Mouse (Mus musculus) cortical plate, adult 2 months (tissue): ENCODE measurements around the gene Prkrip1.

Experiments used
- CTCF ChIP-seq: fragments of 200-500 bp; IDR thresholded peaks from 2 replicates; pipeline ENCODE4 v1.5.1; 2011; ENCODE audit warnings: mild to moderate bottlenecking, control low read depth, low read length; ENCODE audit not compliant: insufficient read depth; ENCODE audit errors: extremely low read depth
- POLR2A ChIP-seq: fragments of 200-500 bp; IDR thresholded peaks from 2 replicates; pipeline ENCODE4 v1.6.1; 2011; ENCODE audit warnings: mild to moderate bottlenecking, low read length, control low read depth; ENCODE audit not compliant: insufficient read depth; ENCODE audit errors: extremely low read depth

GRCm38 (mm10) chr5:136173606-136174463 is 24.9 kb downstream of the Prkrip1 start:
- no peak for TF ChIP-seq POLR2A
- TF ChIP-seq CTCF, result no peak
